Mouse (Mus musculus): ENCODE results near the gene Tbck. TPM values are rescaled to one million over a fixed set of nuclear protein-coding genes. Genes with fewer than 3 reads are reported as not detected.

The Tbck gene
- polyA plus RNA-seq, 1 experiment from 2014 or later: 4.3 TPM

DNA sequence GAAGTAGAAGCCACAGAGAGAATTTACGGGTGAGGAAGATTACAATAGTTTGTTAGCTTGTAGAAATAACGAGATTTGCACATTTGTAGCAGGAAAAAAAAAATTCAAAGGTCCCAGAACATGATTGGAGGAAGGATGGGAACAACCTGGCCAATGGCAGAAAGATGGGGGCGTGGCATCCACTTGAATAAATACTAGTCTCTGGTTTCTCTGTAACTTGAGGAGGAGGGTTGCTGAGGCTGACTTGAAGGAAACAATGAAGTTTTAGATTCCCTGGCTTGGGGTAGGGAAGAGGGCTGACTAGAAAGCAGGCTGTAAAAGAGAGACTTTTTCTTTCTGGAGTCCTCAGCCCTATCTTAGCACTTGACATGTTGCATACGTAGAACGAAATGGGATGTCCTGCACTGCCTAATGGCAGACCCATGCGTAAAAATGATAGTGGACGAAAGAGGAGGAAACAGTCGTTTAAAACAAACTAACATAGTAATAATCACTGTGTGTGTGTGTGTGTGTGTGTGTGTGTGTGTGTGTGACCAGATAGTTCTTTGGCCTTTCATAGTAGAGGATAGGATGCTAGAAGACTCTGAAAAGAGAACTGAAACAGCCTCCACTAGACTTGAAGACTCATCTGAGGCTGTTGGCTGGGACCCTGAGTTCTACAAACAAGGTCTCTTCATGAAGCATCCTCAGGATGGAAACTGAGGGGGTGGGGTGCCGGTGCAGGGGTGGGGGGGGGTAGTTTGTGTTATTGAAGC lies 171.7 kb downstream of the Tbck start:
- H3K9me3 ChIP-seq (replicated peaks): no peaks in the 10 kb centered on the region
- no peaks in the 10 kb centered on the region for H3K27me3 ChIP-seq
- no peak for ATAC-seq (ENCODE audit: insufficient read depth)
- no peak overlapping the region for H3K4me3 ChIP-seq (replicated peaks)
- H3K4me2 ChIP-seq: no peak overlapping the region
- no peaks in the 10 kb centered on the region for H3K36me3 ChIP-seq (replicated peaks)
- no peak overlapping the region for H3K27ac ChIP-seq (replicated peaks)
- no peak overlapping the region for H3K9ac ChIP-seq
- WGBS (ENCODE audit: insufficient replicate concordance): 61% methylated on average over 9 of the region's 9 CpGs
- no peaks in the 10 kb centered on the region for H3K4me1 ChIP-seq (replicated peaks)

DNA sequence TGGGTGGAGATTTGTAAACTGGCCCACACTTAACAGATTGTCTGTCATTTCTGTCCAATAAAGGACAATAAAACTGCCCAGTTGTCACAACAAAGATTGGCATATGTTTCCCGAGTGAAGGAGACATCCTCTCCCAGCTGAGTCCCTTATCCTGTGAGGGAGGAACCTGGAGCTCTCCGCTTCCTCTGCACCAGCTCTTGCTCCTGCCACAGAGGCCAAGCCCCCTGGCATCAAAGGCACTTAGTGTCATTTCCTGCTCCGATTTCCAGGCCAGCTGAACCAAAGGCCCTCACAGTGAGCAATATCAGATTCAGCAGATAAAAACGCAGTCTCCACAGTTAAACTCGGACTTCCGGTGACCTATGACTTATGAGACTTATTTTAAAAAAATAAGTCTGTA lies 172.7 kb downstream of the Tbck start:
- H3K27me3 ChIP-seq: no peaks in the 10 kb centered on the region
- ATAC-seq (ENCODE audit: insufficient read depth): no peak
- H3K9ac ChIP-seq: no peak overlapping the region
- WGBS (ENCODE audit: insufficient replicate concordance): 25% methylated on average over 6 of the region's 6 CpGs
- no peaks in the 10 kb centered on the region for H3K36me3 ChIP-seq (replicated peaks)
- H3K27ac ChIP-seq (replicated peaks): no peak overlapping the region
- H3K4me3 ChIP-seq (replicated peaks): no peak overlapping the region
- no peak overlapping the region for H3K4me2 ChIP-seq
- H3K9me3 ChIP-seq (replicated peaks): no peaks in the 10 kb centered on the region
- no peaks in the 10 kb centered on the region for H3K4me1 ChIP-seq (replicated peaks)

- no peak overlapping the region for H3K4me3 ChIP-seq (replicated peaks)
- H3K36me3 ChIP-seq (replicated peaks): no peaks in the 10 kb centered on the region
- no peak overlapping the region for H3K9ac ChIP-seq
- H3K27ac ChIP-seq (replicated peaks): no peak overlapping the region
- no peaks in the 10 kb centered on the region for H3K9me3 ChIP-seq (replicated peaks)
- 28% methylated on average over 11 of the region's 11 CpGs for WGBS (ENCODE audit: insufficient replicate concordance)
- H3K4me2 ChIP-seq: no peak overlapping the region; the same call in 1 of the 2 replicates
- no peaks in the 10 kb centered on the region for H3K4me1 ChIP-seq (replicated peaks)
- no peak for ATAC-seq (ENCODE audit: insufficient read depth)
- no peaks in the 10 kb centered on the region for H3K27me3 ChIP-seq
Measured at GRCm38 (mm10) chr3:132858849-132859248, 174.9 kb downstream of the Tbck start.

GRCm38 (mm10) chr3:132859573-132859972 lies 175.6 kb downstream of the Tbck start:
- no peak overlapping the region for H3K27ac ChIP-seq (replicated peaks)
- no peak overlapping the region for H3K4me3 ChIP-seq (replicated peaks)
- H3K27me3 ChIP-seq: no peaks in the 10 kb centered on the region
- no peaks in the 10 kb centered on the region for H3K9me3 ChIP-seq (replicated peaks)
- H3K36me3 ChIP-seq (replicated peaks): no peaks in the 10 kb centered on the region
- ATAC-seq (ENCODE audit: insufficient read depth): no peak
- no peak overlapping the region for H3K4me2 ChIP-seq
- 43% methylated on average over 7 of the region's 7 CpGs for WGBS (ENCODE audit: insufficient replicate concordance)
- no peaks in the 10 kb centered on the region for H3K4me1 ChIP-seq (replicated peaks)
- no peak overlapping the region for H3K9ac ChIP-seq

GRCm38 (mm10) chr3:132860796-132861195 lies 176.9 kb downstream of the Tbck start:
- Histone ChIP-seq H3K36me3 (replicated peaks) (no peaks in the 10 kb centered on the region), H3K4me2 (no peak overlapping the region), H3K27me3 (no peaks in the 10 kb centered on the region)

DNA sequence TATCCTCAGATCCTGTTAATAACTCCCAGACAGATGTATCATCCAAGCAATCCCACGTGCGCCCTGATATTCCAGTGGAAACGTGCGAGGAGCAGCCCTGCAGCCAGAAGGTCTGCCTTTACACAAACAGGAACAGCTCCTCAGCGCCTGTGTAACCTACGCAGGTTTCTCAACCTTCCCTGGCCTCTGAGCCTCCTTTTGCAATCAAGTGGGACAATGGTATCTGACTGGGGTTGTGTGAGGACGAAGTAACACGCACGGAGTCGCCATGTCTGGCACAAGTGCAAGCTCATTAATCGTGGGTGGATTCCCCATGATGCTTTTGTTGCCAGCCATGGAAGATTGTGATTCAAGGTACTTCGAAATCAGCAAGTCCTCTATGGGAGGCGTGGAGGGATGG lies 179.9 kb downstream of the Tbck start:
- WGBS (ENCODE audit: insufficient replicate concordance): 67% methylated on average over 13 of the region's 13 CpGs
- Histone ChIP-seq H3K4me2 (no peak overlapping the region), H3K36me3 (replicated peaks) (no peaks in the 10 kb centered on the region), H3K9me3 (replicated peaks) (no peaks in the 10 kb centered on the region), H3K27me3 (no peaks in the 10 kb centered on the region), H3K4me3 (replicated peaks) (no peak overlapping the region), H3K9ac (no peak overlapping the region), H3K27ac (replicated peaks) (no peak overlapping the region), H3K4me1 (replicated peaks) (no peaks in the 10 kb centered on the region)
- no peak for ATAC-seq (ENCODE audit: insufficient read depth)

More at GRCm38 (mm10) chr3:132860796-132861195, 176.9 kb downstream of the Tbck start:
- Histone ChIP-seq H3K9me3 (replicated peaks) (no peaks in the 10 kb centered on the region), H3K4me1 (replicated peaks) (no peaks in the 10 kb centered on the region), H3K27ac (replicated peaks) (no peak overlapping the region), H3K9ac (no peak overlapping the region), H3K4me3 (replicated peaks) (no peak overlapping the region)
- peak; percentile 37; the same call in 1 of the 2 replicates for ATAC-seq (ENCODE audit: insufficient read depth)
- 63% methylated on average over 8 of the region's 8 CpGs for WGBS (ENCODE audit: insufficient replicate concordance)

DNA sequence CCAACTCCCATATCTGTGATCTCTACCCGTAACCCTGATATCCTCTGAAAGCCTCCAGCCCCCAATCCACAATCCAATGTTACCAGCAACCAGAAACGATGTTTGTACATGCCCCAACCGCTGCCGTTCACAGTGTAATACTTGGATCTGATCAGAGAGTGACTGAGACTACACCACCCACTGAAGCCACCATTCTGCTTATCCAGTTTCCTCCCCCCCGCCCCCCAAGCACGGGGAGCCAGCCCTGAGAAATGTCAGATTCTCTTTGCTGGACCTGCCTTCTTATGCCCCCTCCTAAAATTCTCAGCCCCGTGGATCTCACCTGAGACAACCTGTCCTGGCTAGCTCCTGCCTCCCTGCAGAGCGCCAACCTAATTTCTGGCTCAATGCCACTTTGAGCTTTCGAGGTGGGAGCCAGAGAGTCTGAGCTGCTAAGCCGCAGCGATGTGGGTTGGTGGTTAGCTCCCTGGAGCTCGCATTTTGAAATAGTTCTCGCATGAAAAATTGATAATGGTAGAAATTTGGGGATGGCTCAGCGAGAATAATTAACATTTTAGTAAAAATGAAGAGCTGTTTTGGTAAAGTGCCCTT lies 180.5 kb downstream of the Tbck start:
- WGBS (ENCODE audit: insufficient replicate concordance): 56% methylated on average over 14 of the region's 14 CpGs
- H3K27me3 ChIP-seq: no peaks in the 10 kb centered on the region
- H3K4me3 ChIP-seq (replicated peaks): no peak overlapping the region
- no peak for ATAC-seq (ENCODE audit: insufficient read depth)
- H3K9me3 ChIP-seq (replicated peaks): no peaks in the 10 kb centered on the region
- no peaks in the 10 kb centered on the region for H3K36me3 ChIP-seq (replicated peaks)
- H3K4me2 ChIP-seq: no peak overlapping the region
- no peaks in the 10 kb centered on the region for H3K4me1 ChIP-seq (replicated peaks)
- no peak overlapping the region for H3K27ac ChIP-seq (replicated peaks)
- no peak overlapping the region for H3K9ac ChIP-seq

GRCm38 (mm10) chr3:132864986-132865385 lies 181.0 kb downstream of the Tbck start:
- Histone ChIP-seq H3K4me2 (no peak overlapping the region), H3K27me3 (no peaks in the 10 kb centered on the region), H3K27ac (replicated peaks) (no peak overlapping the region), H3K9me3 (replicated peaks) (no peaks in the 10 kb centered on the region), H3K4me1 (replicated peaks) (no peaks in the 10 kb centered on the region), H3K36me3 (replicated peaks) (no peaks in the 10 kb centered on the region), H3K9ac (no peak overlapping the region), H3K4me3 (replicated peaks) (no peak overlapping the region)
- WGBS (ENCODE audit: insufficient replicate concordance): 26% methylated on average over 8 of the region's 8 CpGs
- no peak for ATAC-seq (ENCODE audit: insufficient read depth)

- no peak overlapping the region for H3K4me2 ChIP-seq
- no peaks in the 10 kb centered on the region for H3K4me1 ChIP-seq (replicated peaks)
- H3K9ac ChIP-seq: no peak overlapping the region
- no peak overlapping the region for H3K27ac ChIP-seq (replicated peaks)
- H3K4me3 ChIP-seq (replicated peaks): no peak overlapping the region
- H3K27me3 ChIP-seq: no peaks in the 10 kb centered on the region
- no peaks in the 10 kb centered on the region for H3K36me3 ChIP-seq (replicated peaks)
- H3K9me3 ChIP-seq (replicated peaks): no peaks in the 10 kb centered on the region
- ATAC-seq (ENCODE audit: insufficient read depth): no peak
- WGBS (ENCODE audit: insufficient replicate concordance): 69% methylated on average over 4 of the region's 4 CpGs
Measured at GRCm38 (mm10) chr3:132865596-132865995, 181.7 kb downstream of the Tbck start.

DNA sequence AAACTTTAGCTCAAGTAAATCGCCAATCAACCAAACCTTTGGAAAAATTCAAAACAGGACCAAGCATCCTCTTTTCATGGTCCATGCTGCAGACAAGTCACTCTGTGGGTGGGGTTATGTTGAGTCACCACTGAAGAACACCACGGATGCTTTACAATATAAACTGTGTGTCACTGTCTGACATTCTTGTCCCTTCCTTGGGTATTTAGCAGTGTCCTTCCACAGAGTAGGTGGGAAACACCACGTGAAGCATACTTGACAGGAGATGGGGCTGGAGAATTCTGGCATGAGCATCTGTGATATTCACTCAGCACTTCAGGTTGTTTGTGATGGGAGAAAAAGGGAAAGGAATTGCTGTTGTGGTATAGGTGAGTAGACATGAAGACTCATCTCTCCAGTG lies 183.0 kb downstream of the Tbck start:
- Histone ChIP-seq H3K4me2 (no peak overlapping the region), H3K27ac (replicated peaks) (no peak overlapping the region), H3K9me3 (replicated peaks) (no peaks in the 10 kb centered on the region), H3K36me3 (replicated peaks) (no peaks in the 10 kb centered on the region), H3K4me3 (replicated peaks) (no peak overlapping the region), H3K4me1 (replicated peaks) (no peaks in the 10 kb centered on the region), H3K27me3 (no peaks in the 10 kb centered on the region), H3K9ac (no peak overlapping the region)
- WGBS (ENCODE audit: insufficient replicate concordance): 62% methylated on average over 3 of the region's 3 CpGs
- ATAC-seq (ENCODE audit: insufficient read depth): no peak

DNA sequence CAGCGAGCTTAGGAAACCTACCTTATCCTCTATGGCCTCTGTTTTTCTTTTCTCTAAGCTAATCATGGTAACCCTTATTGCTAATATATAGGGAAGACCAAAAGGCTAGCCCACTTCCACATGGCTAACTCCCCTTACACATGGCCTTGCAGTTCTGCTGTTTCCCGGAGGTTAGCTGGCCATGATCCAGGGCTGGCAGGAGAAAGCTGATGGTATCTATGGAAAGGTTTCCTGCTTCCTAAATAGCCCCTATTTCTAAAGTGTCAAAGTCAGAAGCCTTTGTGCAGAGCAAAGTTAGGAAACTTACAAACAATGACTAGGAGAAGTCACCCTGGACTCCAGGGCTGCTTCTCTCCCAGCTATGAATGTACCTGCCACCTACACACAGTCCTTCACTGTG lies 184.9 kb downstream of the Tbck start:
- no peak overlapping the region for H3K9ac ChIP-seq
- WGBS (ENCODE audit: insufficient replicate concordance): 42% methylated on average over 2 of the region's 2 CpGs
- no peaks in the 10 kb centered on the region for H3K9me3 ChIP-seq (replicated peaks)
- no peak overlapping the region for H3K27ac ChIP-seq (replicated peaks)
- no peaks in the 10 kb centered on the region for H3K4me1 ChIP-seq (replicated peaks)
- H3K27me3 ChIP-seq: no peaks in the 10 kb centered on the region
- no peak overlapping the region for H3K4me2 ChIP-seq
- no peaks in the 10 kb centered on the region for H3K36me3 ChIP-seq (replicated peaks)
- no peak overlapping the region for H3K4me3 ChIP-seq (replicated peaks)
- no peak for ATAC-seq (ENCODE audit: insufficient read depth)

DNA sequence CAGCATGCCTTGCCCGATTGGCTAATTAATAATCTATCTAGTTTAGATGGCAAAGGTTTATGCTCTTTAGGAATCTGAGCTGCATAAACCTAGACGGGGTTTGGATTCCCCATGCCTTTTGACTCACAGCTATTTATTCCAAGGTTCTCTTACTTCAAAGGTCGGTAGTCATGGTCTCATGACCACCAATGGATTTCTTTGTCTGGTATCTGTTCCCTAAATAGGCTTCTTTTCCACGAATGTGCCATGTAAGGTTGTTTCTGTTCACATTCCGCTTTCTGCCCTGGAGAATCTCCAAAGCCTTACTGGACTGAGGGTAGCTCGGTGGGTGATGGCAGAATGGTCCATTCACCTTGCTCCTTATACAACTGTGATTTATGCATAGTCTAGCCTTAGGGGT lies 186.1 kb downstream of the Tbck start:
- no peak overlapping the region for H3K4me2 ChIP-seq
- no peak overlapping the region for H3K27ac ChIP-seq (replicated peaks)
- H3K4me3 ChIP-seq (replicated peaks): no peak overlapping the region
- H3K27me3 ChIP-seq: no peaks in the 10 kb centered on the region
- no peak overlapping the region for H3K9ac ChIP-seq
- H3K36me3 ChIP-seq (replicated peaks): no peaks in the 10 kb centered on the region
- 60% methylated on average over 6 of the region's 6 CpGs for WGBS (ENCODE audit: insufficient replicate concordance)
- no peak for ATAC-seq (ENCODE audit: insufficient read depth)
- H3K4me1 ChIP-seq (replicated peaks): no peaks in the 10 kb centered on the region
- no peaks in the 10 kb centered on the region for H3K9me3 ChIP-seq (replicated peaks)

Measured in liver, embryonic 15.5 days (tissue).